Mouse (Mus musculus) bone marrow, adult 2 months (tissue): ENCODE data around the gene Cacna1c. TPM values are rescaled to one million over a fixed set of nuclear protein-coding genes. Genes with fewer than 3 reads are reported as not detected.

Experiments used
- H3K27ac ChIP-seq: fragments of 200-500 bp; 2 replicates; pipeline ENCODE4 v1.5.1; 2012; ENCODE audit warnings: low read depth, mild to moderate bottlenecking, control low read depth, inconsistent platforms, low read length; ENCODE audit not compliant: control insufficient read depth, poor library complexity, insufficient read depth
- H3K4me1 ChIP-seq: fragments of 200-500 bp; 2 replicates; pipeline ENCODE4 v1.6.1; 2011; ENCODE audit warnings: low read length; ENCODE audit not compliant: control insufficient read depth, insufficient read depth
- H3K4me3 ChIP-seq: fragments of 200-500 bp; replicated peaks from 2 replicates; pipeline ENCODE3; 2011; ENCODE audit warnings: mild to moderate bottlenecking, low read depth, low read length, control low read depth; ENCODE audit not compliant: control insufficient read depth
- CTCF ChIP-seq: fragments of 200-500 bp; IDR thresholded peaks from 2 replicates; pipeline ENCODE4 v1.5.1; 2011; ENCODE audit warnings: low read length, control low read depth; ENCODE audit not compliant: control insufficient read depth, insufficient read depth
- POLR2A ChIP-seq: fragments of 200-500 bp; IDR thresholded peaks from 2 replicates; pipeline ENCODE4 v1.6.1; 2011; ENCODE audit warnings: low read depth, mild to moderate bottlenecking, control low read depth, low read length, borderline replicate concordance; ENCODE audit not compliant: control insufficient read depth
- WGBS: fragments of 180-500 bp; shearing (Covaris S2); methylation state at CpG from one replicate; pipeline ENCODE4 v1.1.7; 2018; 5-methylcytosine and 5-hydroxymethylcytosine counted together
- polyA plus RNA-seq: library from polyadenylated mRNA; stranded (reverse); fragments of >200 nt; gene quantifications from 2 replicates; pipeline ENCODE4 v1.2.4, GENCODE M21; 2011; ENCODE audit warnings: low replicate concordance; ENCODE audit not compliant: missing spikeins, insufficient read depth, insufficient read length

Cacna1c gene
- 1.4 and 3.1 TPM in 2 replicates for polyA plus RNA-seq

DNA sequence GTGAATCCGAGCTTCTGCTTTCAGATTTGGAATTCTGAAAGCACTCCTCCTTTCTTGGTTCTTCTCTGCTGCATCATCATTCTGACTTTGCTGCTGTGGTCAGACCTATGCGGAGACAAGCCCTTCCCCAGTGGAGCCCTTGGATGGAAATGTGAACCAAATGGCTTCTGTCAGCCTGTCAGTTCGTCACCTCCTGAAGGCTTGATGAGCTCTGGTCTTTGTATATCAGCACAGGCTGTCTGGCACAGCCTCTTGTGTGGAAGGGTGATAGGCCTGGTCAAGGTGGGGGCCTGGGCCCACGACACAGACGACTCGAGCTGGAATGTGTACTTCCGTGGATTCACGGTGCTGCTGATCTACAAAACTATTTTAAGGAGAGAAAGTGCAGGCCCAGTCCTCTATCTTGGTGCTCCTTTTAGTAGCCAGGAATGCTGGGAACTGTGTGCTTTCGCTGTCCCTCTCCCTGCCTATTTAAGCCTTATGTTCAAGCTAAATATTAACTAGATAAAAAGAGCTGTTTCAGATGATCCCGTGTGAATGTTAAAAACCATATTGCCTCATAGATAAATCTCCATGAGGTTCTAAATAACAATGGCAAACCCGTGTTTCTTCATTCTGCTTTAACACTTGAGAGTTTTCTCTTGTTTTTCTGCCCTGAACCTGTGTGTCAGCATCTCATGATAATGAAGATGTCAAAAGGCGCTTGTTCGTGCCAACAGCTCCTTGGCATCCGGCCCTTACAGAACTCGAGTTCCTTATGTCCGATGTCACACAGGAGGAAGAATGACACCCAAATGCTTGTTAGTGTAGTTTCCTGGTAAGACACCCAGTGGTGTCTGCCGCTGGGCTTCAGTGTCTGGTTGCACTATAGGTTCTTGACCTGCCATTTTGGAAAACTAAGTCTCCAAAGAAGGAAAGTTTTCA, at the start of gene Cacna1c:
Cacna1c (minus strand) TSS at position 37 of the 924 bp plus-strand sequence.
- H3K4me3 ChIP-seq, result no peak within 1 kb of the TSS
- WGBS, result 85% methylated on average over 17 of the region's 17 CpGs
- no peak within 1 kb of the TSS for H3K27ac ChIP-seq
- no peak for TF ChIP-seq CTCF
- no peak for TF ChIP-seq POLR2A
- no peaks in the 10 kb centered on the region for H3K4me1 ChIP-seq

DNA sequence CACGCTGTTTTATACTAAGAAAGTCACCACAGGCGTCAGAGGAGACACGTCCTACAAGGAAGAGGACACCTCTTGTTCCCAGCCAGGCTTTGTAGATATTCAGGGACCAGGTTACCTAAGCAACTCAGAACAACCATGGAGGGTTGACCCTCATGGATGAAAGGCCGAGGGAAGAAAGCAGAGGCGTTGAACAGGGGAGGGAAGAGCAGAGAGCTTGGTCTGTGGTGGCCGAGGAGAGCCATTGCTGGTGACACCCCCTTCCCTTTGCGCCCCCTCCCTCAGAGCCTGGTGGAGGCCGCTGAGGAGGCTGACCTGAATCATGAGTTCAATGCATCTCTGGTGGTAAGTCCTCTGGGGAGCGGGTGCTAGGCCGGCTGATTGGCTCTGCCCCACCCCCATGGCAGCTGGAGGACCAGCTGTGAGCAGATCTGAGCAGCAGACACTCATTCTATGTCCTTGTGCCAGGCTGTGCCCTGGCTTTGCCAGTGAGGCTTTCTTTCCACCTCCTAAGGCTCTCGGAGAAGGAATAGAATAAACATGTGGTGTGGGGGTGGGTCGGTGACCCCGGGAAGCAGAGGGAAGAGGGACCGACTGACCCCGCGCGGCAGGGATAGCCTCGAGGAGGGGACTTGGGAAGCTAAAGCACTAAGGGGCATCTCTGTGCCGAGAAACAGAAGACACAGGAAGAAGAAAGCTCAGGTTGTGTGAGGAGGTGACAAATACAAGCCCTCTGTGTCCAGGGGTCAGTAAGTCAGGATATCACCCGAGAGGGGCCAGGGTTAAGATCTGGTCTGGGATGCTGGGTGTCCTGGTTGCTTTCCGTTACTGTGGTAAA, 44.9 kb upstream of the Cacna1c start:
- no peaks in the 10 kb centered on the region for H3K4me1 ChIP-seq
- H3K27ac ChIP-seq, result no peak overlapping the region
- no peak for TF ChIP-seq POLR2A
- TF ChIP-seq CTCF, result no peak
- no peak overlapping the region for H3K4me3 ChIP-seq
- WGBS, result 58% methylated on average over 21 of the region's 21 CpGs

DNA sequence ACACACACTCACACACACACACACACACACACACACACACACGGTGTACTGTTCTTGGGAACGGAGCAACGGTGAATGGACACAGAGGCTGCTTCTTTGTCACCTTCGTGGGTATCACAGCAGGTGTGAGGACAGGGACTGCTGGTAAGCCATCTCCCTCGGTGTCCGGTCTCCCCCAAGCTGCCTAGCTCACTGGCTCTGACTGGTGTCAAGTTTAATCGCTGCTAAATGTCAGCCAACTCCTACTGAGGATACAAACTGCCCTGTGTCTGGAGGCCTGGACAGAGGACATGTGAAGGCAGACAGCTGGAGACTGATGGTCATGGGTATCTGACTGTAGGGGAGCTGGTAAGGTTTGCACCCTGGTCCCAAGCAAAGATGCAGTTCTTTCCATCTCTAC, 44.0 kb upstream of the Cacna1c start:
- Histone ChIP-seq H3K27ac (no peak overlapping the region), H3K4me3 (no peak overlapping the region), H3K4me1 (no peaks in the 10 kb centered on the region)
- TF ChIP-seq CTCF (no peak), POLR2A (no peak)
- 80% methylated on average over 7 of the region's 7 CpGs for WGBS

DNA sequence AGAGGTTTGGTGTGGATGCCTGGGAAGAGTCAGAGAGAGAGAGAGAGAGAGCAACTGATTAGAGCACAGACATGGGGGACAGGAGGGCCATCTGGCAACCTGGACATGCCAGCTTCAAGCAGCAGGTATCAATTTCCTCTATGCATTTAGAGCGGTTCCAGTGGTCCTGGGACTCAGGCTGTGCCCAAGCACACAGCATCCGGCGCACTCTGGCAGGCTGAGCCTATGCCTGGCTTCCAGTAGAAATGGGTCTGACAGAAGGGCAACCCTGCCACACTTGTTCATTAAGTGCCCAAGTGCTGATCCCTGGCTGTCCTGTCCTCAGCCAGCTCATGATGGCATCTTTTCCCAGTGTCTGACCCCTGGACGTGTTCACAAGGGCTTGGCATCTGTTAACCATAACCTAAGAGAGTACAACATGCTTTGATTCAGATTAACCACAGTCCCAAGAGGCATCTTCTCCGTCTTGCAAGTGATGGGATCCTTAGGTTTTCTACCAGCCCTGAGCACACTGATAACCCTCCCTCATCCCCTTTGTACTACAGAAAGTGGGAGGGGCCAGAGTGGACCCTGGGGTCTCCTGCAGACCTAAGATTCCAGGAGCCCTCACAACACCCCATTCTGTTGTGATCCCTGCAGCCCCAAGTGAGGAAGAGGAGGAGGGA, 43.3 kb upstream of the Cacna1c start:
- 67% methylated on average over 5 of the region's 5 CpGs for WGBS
- TF ChIP-seq POLR2A (no peak), CTCF (no peak)
- Histone ChIP-seq H3K4me3 (no peak overlapping the region), H3K27ac (no peak overlapping the region), H3K4me1 (no peaks in the 10 kb centered on the region)

DNA sequence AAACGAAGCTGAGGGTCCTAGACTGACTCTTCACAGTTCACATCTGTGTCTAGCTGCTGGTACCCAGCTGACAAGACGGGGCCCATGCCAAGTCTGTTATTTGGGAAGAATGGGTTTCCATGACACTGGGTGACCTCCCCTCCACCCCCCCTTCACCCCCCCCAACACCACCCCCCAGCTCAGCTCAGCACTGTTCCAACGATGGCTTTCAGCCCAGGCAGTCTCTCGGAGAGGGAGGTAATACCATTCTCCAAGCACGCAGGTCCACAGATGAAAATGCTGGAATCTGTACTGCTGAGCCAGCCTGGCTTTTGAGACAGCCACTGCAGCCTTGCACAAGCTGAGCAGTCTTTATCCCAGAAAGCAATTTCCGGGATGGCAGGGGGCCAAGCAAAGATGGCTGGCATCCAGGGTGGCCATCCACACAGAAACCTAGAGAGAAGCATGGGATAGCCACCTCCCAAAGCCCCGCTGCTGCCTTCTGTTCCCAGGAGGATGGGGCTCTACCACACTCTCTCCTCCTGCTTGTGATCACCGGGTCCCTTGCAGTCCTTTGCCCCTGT, 41.3 kb upstream of the Cacna1c start:
- no peak overlapping the region for H3K4me3 ChIP-seq
- TF ChIP-seq POLR2A, result no peak
- no peak for TF ChIP-seq CTCF
- H3K27ac ChIP-seq, result no peak overlapping the region
- 67% methylated on average over 8 of the region's 8 CpGs for WGBS
- H3K4me1 ChIP-seq, result no peaks in the 10 kb centered on the region

DNA sequence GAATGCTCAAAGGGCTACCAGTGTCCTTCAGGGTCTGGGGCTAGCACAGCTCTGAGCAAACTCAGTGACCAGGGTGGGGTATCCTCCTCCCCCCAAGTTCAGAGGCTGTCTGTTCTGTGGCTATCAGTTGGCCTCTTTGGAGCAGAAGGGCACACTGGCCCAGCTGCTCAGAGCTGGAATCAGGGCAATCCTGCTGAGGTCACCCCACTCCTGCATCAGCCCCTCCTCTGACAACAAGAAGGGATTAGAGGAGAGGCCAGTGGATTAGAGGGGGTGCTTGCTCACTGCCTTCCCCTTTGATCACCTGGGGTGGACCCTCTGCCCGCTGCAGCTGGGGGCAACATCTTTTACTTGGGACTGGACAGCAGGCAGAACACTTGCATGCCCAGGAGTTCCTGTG, 40.0 kb upstream of the Cacna1c start, which contains the start of gene Cacna2d4:
Cacna2d4 (plus strand) TSS at position 286 of the 400 bp plus-strand sequence.
- Histone ChIP-seq H3K4me1 (no peaks in the 10 kb centered on the region), H3K27ac (no peak within 1 kb of the TSS), H3K4me3 (no peak within 1 kb of the TSS)
- 55% methylated on average over 1 of the region's 1 CpGs for WGBS
- no peak for TF ChIP-seq POLR2A
- no peak for TF ChIP-seq CTCF

DNA sequence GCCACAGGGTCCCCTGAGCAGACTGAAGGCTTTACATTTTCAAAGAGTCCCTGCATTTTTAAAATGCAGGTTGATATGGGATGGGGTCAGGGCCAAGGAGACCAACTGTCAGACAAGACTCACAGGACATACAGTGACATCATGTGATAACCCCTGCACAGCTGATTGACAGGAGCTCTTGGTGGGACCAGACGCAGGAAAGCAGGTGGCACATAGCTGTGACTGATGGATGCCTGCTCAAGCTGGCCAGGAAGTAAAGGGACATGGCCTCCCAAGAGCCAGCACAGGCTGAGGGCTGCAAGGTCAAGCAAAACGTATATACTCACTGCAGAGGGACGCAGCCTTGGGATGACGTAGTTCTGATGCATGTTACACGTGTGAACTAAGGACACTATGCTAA, 39.2 kb upstream of the Cacna1c start:
- WGBS, result 76% methylated on average over 5 of the region's 5 CpGs
- no peak for TF ChIP-seq CTCF
- no peak for TF ChIP-seq POLR2A
- no peak overlapping the region for H3K4me3 ChIP-seq
- H3K27ac ChIP-seq, result no peak overlapping the region
- no peaks in the 10 kb centered on the region for H3K4me1 ChIP-seq

DNA sequence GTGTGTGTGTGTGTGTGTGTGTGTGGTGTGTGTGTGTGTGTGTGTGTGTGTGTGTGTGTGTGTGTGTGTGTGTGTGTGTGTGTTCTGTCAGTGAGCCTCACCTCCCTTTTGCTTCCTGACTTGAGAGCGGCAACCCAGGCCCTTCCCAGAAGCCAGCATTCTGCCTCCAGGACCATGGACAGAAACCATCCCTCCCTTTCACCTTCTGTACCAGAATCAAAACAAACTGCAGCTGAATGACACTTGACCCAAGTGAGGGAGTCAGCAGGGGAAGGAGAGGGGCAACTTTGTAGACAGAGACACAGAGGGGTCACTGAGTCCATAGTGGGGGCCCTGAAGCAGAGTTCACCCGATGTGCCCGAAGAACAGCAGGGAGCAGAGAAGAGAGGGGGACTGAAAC, 36.8 kb upstream of the Cacna1c start:
- H3K4me3 ChIP-seq, result no peak overlapping the region
- no peaks in the 10 kb centered on the region for H3K4me1 ChIP-seq
- TF ChIP-seq POLR2A (no peak), CTCF (no peak)
- no peak overlapping the region for H3K27ac ChIP-seq
- 48% methylated on average over 3 of the region's 3 CpGs for WGBS
